Mouse (Mus musculus) adrenal gland, adult (tissue): ENCODE results near the gene Slc22a14.
A peak's percentile ranks its signal among the peaks of the same experiment; 100 is the strongest.
"Not testable (repeated sequence)": the region's sequence is repeated elsewhere in the genome, so short reads cannot be mapped to it uniquely, and the experiment has no call there.

Experiments
- DNase-seq, 2 experiments: peaks; one replicate each; pipeline ENCODE4 v3.0.0; 2022 to 2023; ENCODE audit warnings: low spot score in 1 of 2; ENCODE audit not compliant: inconsistent age in 2 of 2

The Slc22a14 gene

GRCm38 (mm10) chr9:119365284-119365683, at the start of gene Slc22a14:
TSS of gene Slc22a14 (minus strand) at chr9:119365553.
- no peak for DNase-seq

GRCm38 (mm10) chr9:119409864-119410263, 44.5 kb upstream of the Slc22a14 start:
- DNase-seq: no peak

DNA sequence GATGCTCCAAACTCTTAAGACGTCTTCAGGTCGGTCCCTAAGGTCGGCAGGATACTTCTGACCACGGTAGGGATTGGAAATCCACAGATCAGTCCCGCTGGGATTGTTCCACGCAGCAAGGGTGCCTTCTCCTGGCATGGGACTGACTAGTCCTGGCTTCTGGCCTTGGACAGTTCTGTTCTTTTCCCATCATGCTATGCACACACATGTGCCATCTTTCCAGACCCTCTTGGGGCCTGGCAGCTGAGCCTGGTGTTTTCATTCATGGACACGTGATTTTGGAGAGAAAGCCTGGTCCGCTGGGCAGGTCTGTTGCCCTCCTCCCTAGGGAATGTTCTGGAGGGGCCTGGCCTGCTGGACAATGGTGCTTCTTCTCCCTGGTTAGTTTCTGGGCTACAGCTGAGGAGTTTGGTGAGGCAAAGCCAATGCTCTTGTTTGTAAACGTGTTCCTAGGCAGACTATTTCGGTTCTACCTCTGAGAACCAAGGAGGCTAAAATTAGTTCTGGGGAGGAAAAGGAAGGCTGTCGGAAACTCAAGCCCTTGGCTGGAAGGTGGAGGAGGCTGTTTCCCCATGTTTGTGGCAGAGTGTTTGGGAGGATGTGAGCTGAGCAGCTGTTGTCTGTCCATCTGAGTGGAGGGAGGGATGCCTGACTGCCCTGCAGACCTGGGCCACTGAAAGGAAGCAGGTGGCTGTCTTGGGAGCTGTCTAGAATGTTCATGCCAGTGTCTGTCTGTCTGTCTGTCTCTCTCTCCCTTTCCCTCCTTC, 43.7 kb upstream of the Slc22a14 start:
- no peak for DNase-seq

GRCm38 (mm10) chr9:119407884-119408283, 42.5 kb upstream of the Slc22a14 start:
- peak in 1 of 2 experiments; percentile 58 for DNase-seq

DNA sequence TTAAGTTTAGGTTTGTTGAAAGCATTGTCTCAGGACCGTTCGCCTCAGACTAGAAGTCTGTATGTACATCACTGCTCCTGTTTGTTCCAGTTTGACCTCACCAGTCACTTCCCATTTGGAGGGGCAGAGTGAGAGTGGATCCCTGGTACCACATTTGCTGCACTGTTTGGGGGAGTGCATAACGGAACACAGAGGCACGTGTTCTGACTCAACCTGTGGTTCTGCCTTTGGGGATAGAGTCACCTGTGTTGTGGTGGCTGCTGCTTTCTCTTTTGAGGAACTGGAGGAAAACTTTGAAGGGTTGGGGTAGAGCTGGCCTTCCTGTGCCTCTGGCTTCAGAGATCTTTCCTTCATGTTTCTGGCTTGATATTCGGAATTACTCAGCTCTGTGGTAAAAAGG, 38.7 kb upstream of the Slc22a14 start:
- DNase-seq: no peak

DNA sequence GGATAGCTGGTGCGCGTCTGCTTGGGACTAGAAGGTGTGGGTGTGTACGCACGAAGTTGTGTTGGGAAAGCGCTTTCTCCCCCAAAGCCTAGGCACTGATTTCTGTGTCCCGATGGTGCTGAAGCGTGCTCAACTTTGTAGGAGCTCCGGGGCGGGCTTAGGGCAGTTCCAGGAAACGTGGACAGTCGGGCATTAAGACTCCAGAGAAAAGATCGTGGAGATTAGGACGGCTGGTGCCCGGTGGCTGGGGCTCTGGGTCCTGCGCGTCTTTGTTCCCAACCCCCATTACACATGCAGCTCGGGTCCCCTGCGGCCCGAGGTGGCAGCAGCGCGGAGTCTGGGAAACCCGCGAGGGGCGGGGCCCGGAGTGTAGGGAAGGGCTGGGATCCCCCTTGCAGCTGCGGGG, 37.9 kb upstream of the Slc22a14 start:
- DNase-seq: peak; percentile 56 to 78

DNA sequence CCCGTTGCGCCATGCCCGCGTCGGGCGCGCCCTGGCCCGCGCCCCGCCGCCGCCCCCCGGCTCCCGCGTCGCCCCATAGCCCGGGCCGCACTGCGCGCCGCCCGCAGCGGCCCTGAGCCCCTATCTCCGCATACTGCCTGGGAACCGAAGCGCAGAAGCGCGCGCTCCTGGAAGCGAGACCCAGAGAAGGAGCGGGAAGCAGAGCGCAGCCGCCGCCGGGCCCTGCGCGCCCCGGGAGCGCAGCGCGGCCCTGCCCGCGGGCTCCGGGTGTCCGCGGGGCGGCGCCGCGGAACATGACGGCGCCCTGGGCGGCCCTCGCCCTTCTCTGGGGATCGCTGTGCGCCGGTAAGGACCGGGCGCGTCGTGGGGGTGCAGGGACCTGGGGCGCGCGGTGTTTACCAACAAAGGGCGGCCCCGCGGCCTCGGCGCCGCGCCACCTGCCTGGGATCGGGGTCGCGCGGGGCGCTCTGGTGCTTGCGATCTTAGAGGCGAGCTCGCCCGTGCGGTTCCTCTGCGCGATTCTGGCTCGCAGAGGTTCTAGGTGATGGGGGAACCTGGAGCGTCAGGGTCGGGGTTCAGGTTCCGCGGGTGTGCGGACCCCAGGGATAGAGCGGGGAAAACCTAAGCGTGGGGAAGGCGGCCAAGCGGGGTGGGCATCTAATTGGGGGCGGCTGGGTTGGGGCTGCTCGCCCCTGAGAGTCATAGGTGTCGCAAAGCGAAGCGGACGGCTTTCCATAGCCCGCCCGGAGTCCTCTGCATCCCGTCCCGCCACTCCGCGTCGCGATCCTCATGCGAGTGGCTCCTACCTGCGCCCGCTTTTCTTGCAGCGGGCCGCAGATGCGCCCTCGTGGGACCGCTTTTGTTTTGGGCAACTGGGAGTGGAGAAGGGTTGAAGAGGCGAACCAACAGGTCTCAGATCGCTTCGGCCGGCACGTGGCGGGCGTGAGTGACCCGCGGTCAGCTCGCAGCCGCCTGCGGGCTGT, 37.2 kb upstream of the Slc22a14 start:
- peak; percentile 67 to 90 for DNase-seq

DNA sequence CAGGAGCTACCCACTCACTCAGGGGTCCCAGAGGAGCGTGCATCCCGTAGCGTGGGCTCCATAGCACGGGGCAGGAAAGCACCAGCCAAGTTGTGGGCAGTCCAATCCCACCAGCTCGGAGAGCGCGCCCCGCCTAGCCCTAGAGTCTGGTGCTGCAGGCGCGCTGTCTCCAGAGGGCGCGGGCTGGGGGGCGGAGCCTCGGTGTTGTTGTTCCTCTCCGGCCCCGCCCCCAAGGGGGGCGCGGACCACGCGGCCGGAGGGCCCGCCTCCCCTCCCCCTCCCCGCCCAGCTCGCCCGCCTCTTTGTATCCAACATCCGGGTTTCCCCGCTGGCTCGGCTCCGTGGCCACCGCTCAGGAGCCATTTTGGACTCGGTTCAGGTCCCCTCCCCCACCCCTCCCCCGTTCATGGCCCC, 36.5 kb upstream of the Slc22a14 start, which contains the start of gene Acvr2b:
Gene Acvr2b, plus strand, starts transcription at position 318 of the 414 bp plus-strand sequence.
- DNase-seq: peak; percentile 95 to 97

DNA sequence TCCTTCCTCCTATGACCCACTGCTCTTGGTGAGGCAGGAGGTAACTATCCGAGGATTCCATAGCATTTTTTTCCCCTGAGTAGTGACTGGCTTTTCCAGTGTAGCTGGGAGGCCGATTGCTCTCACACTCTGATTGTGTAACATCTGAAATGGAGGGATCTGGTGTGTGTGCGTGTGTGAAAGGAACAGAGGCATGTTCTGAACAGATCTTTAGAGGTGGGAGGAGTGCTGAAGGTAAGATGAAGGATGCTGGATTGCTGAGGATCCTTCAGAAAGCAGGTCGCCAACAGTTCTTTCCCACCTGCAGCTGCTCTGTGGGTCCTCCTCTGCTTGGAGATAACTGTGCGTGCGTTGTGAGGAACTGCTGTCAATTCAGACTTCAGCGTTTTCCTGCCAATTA, 36.0 kb upstream of the Slc22a14 start:
- no peak for DNase-seq

DNA sequence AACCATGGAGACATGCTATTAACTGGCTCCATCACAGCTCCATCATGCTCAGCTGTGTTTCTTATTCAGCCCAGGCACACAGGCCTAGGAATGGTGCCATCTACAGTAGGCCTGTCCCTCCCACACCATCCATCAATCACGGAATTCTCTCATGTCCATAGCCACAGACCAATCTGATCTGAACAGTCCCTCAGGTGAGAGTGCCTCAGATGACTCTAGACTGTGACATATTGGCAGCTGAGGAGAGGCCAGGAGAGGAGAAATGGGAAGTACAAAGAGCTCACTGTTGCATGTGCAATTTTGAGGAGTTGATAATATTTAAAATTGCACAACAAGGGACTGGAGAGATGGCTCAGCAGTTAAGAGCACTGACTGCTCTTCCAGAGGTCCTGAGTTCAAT, 29.5 kb upstream of the Slc22a14 start:
- no peak for DNase-seq

GRCm38 (mm10) chr9:119390214-119390613, 24.9 kb upstream of the Slc22a14 start:
- no peak for DNase-seq

GRCm38 (mm10) chr9:119388956-119389355, 23.6 kb upstream of the Slc22a14 start:
- DNase-seq: peak in 1 of 2 experiments; percentile 47

DNA sequence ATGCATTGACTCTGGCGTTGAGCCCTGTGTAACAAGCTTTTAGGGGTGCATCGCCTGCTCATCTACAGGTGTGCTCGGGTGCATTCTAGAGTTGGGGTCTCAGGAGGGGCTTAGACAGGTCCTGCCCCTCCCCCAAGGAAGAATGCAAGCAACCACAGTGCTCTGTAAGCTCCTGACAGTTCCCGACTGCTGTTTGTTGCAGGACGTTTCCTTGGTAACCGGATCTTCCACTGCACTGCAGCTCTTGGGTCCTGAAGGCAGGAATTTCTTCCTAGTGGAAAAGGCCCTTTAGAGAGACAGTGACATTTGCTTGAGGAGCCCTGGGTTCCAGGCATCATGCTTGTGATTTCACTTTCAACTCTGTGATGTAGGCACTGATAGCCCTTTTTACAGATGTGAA, 17.2 kb upstream of the Slc22a14 start:
- DNase-seq: no peak

GRCm38 (mm10) chr9:119378231-119378630, 12.9 kb upstream of the Slc22a14 start:
- DNase-seq: no peak

DNA sequence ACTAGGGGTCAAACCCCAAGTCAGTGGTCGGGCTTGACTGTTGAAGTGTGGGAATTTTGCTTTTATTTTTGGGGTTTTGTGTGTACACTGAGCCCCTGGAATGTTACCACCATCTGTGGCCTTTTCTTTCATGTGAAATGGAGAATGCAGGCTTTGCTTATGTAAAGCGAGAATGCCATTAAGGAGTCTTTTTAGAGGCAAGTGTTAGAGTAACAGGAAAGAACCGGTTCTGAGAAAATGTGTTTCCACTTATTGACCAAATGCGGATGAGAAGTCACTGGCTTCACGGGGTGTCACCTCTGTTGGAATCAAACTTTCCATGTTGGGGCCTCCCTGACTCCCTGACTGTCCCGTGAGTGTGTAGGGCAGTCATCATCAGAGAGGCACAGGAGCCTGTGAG, 10.2 kb upstream of the Slc22a14 start:
- no peak for DNase-seq

DNA sequence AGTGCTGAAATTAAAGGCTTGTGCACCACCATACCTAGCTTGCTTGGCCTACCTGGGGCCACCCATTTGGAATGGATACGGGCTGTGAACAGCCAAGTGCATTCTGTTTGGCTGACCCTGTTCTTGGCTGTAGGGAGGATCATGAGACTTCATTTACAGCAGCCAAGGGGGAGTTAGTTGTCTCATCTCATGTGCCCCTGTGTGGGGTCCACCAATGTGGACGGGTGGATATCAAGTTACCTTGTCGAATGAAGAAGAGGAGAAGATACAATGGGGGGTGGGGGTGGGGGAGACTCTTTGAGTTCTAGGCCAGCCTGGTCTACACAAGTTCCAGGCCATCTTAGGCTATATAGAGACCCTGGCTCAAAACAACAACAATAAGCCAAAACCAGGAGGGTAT, 9.7 kb upstream of the Slc22a14 start:
- no peak for DNase-seq

DNA sequence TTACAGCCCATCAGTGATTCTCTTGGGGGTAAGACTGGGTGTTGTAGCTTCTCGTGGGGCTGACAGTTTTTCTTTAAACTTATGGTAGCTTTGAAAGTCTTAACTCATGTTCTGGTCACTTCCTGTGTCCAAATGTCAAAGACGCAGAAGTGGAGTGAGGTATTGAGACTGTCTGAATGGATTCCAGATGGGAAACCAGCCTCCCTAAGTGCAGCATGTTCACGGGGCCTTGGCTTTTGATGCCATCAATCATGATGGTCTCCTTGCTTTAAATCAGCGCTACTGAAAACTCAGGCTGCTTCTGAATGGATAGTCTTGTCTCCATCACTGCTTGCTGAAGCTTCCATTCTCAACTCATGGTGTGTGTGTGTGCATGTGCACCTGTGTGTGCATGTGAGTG, 5.9 kb upstream of the Slc22a14 start:
- DNase-seq: no peak

GRCm38 (mm10) chr9:119370770-119371169, 5.4 kb upstream of the Slc22a14 start:
- not testable (repeated sequence) for DNase-seq

- DNase-seq: no peak
These were observed 3.0 kb upstream of the Slc22a14 start for GRCm38 (mm10) chr9:119368367-119368766.

DNA sequence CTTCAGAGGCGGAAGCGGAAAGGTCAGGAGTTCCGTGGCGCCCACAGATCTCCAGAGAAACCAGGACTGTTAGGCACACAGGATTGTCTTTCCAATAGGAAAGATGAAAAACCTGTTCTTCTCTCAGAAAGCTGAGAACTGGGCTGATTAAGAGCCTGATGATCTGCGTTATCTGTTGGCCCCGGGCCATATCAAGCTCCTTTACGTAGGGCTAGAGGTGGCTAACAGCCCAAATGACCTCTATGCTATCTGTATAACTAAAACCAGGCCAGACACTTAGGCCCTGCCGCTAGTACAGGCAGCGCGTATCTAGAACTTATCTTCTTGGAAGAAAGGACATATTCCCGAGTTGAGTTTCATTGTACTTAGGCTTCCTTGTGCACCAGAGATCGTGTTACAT, 2.1 kb downstream of the Slc22a14 start:
- DNase-seq: no peak

DNA sequence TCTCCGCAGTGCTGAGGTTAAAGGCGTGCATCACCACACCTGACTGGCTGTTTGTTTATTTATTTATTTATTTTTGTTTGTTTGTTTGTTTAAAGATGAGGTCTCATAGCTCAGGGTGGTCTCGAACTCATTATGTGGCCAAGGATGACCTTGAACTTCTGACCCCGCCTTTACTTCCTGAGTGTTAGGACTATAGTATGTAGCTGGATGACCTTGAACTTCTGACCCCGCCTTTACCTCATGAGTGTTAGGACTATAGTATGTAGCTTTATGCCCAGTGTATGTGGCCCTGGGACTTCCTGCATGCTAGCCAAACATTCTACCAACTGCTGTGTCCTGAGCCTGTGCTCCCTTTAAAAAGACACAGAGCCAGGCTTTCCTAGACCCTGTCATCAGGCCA, 3.9 kb downstream of the Slc22a14 start:
- no peak for DNase-seq

DNA sequence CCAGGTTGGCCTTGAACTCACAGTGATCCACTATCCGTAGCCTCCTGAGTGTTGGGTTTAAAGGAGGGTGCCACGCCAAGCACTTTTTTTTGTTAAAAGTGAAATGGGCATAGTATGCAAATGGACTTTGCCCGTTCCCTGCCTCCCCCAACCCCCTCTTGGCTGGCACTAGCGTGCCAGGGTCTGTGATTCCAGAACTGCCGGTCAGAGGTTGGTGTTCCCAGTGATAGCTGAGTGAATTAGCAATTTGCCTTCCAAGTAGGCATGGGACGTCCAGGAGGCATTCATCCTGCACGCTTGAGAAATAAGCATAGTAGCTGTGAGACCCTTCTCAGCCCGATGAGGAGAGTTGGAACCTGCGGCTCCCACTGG, 7.3 kb downstream of the Slc22a14 start:
- DNase-seq: no peak
